Mouse (Mus musculus) hematopoietic multipotent progenitor cell, adult 10-12 weeks (in vitro differentiated cells): ENCODE data around the gene Gm3015. TPM values are rescaled to one million over a fixed set of nuclear protein-coding genes. Genes with fewer than 3 reads are reported as not detected.

Source experiments
- polyA plus RNA-seq: library from polyadenylated mRNA; stranded (reverse); fragments of >175 nt; gene quantifications from 2 replicates; pipeline ENCODE4 v1.2.3, GENCODE M21; 2012; ENCODE audit warnings: low replicate concordance

Gene Gm3015
- not detected in 2 replicates for polyA plus RNA-seq

DNA sequence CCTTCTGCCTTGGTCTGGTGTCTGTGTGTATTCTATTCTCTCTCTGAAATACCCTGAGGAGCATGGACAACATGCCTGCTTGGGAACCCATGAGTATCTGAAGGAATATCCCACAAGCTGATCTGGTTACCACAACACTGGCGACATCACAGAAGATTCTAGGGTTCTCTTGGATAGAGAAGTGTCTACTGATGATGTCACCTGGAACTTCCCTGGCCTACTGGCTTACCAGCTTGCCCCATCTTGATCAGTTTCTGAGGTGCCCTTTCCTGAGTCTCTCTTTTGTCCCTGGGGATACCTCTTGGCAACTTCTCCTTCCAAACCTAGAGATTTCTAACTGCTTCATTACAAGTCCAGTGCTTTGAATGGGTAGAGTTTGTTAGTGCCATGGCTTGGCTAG is at the start of gene Gm3015:
Gm3015 (minus strand) TSS at position 101 of the 400 bp plus-strand sequence.

DNA sequence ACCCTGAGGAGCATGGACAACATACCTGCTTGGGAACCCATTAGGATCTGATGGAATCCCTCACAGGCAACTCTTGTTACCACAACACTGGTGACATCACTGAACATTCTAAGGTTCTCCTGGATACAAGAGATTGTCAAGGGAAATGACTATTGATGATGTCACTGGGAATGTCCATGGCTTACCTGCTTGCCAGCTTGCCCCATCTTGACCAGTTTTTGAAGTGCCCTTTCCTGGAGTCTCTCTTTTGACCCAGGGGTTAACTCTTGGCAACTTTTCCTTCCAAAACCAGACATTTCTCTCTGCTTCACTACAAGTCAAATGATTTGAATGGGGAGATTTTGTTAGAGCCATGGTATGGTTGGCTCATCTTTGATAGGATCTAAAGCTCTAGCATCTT is 29.3 kb upstream of the Gm3015 start, which contains the start of gene Gm10377:
Gm10377 (minus strand) TSS at position 101 of the 400 bp plus-strand sequence.

Other genes starting within 250 kb of the Gm3015 start
- not detected in 2 replicates for gene Gm8024, start 244.5 kb downstream of the Gm3015 start, polyA plus RNA-seq
- gene Gm17124, start 168.9 kb downstream of the Gm3015 start, polyA plus RNA-seq: not detected in 2 replicates
- not detected in 2 replicates for gene Gm3633, start 126.9 kb downstream of the Gm3015 start, polyA plus RNA-seq
- not detected in 2 replicates for gene Gm10378, start 112.9 kb downstream of the Gm3015 start, polyA plus RNA-seq
- gene Gm10377, start 29.2 kb upstream of the Gm3015 start, polyA plus RNA-seq: not detected in 2 replicates
- gene Gm21977, start 84.7 kb upstream of the Gm3015 start, polyA plus RNA-seq: not detected in 2 replicates
- not detected in 2 replicates for gene Gm8082, start 224.8 kb upstream of the Gm3015 start, polyA plus RNA-seq
- not detected in 2 replicates for gene Gm10376, start 246.8 kb upstream of the Gm3015 start, polyA plus RNA-seq